Mouse (Mus musculus): ENCODE results near the gene Fam107b.

DNA sequence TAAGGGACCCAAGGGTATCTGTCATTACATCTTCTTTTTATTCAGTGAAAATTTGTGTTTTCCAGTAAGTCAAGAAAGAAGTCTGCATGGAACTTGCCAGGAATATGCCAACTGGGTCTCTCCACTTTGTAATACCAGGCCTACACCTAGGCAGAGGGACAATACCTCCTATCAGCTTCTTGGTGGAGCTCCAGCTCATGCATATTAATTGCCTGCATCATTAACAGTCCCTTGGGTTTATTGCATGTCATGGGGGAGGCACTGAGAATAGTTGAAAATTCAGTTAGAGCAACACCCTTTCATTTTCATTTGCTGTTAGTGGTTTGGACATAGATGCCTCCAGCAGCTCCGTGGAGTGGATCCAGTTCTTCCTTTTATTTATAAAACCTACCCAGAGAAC is 130.1 kb downstream of the Fam107b start:
- TF ChIP-seq CTCF (IDR thresholded peaks at IDR 0.05; ENCODE audit: low read depth, low read length) (no peak), POLR2A (IDR thresholded peaks at IDR 0.05; ENCODE audit: borderline replicate concordance, low read depth, low read length) (no peak)

Data from bone marrow macrophage, adult 2 months (primary cell).